Mouse (Mus musculus): Measurements from ENCODE around the gene Gphn. TPM values are rescaled to one million over a fixed set of nuclear protein-coding genes. Genes with fewer than 3 reads are reported as not detected.
"Not testable (repeated sequence)": the region's sequence is repeated elsewhere in the genome, so short reads cannot be mapped to it uniquely, and the experiment has no call there.

The Gphn gene
- total RNA-seq, 1 experiment from 2014 or later: 19.9 TPM

DNA sequence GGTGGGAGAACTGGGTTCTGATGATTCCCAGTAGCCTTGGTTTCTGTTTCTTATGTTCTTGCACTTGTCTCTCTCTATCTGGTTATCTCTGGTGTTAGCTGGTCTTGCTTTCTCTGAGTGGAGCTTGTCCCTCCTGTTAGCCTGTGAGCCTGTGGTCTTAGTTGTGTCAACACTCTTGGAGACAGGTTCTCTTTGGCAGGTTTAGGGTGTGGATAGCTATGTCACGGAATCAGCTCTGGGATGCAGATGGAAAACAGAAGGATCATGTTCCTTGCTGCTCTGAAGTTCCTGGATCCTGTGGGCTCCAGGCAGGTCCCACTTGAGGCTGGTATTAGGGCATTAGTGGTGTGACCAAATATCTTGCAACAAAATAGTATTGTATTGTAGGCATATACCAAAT lies 64.2 kb downstream of the Gphn start:
- no peak for ATAC-seq (replicated peaks in 1 of 2; ENCODE audit: insufficient read depth in 1 of 2, low FRiP score in 2 of 2, low TSS enrichment in 1 of 2, low read depth in 1 of 2, poor library complexity in 2 of 2, severe bottlenecking in 2 of 2)

DNA sequence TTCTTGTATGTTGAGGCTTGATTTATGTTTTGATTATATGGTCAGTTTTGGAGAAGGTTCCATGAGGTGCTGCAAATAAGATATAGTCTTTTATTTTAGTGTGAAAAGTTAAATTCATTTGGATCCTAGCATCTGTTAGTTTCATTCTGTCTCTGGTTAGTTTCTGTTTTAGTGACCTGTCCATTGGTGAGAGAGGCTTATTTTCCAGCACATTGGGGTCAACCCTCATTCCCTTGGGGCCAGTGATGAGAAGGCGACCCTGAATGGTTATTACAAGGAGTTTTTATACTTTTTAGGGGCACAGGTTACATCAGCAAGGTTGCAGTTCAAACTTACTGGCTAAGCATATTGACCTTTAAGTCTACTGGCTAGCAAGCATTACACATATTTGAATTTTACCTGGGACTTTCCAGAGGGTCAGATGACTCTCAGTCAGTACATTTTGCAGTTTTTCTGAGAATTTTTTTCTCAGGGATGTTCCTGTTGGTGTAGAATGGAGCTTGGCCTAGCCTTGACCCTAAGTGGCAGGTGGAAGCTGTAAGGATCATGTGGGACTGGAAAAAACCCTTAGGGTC lies 72.7 kb downstream of the Gphn start:
- no peak for ATAC-seq (replicated peaks in 1 of 2; ENCODE audit: insufficient read depth in 1 of 2, low FRiP score in 2 of 2, low TSS enrichment in 1 of 2, low read depth in 1 of 2, poor library complexity in 2 of 2, severe bottlenecking in 2 of 2)

DNA sequence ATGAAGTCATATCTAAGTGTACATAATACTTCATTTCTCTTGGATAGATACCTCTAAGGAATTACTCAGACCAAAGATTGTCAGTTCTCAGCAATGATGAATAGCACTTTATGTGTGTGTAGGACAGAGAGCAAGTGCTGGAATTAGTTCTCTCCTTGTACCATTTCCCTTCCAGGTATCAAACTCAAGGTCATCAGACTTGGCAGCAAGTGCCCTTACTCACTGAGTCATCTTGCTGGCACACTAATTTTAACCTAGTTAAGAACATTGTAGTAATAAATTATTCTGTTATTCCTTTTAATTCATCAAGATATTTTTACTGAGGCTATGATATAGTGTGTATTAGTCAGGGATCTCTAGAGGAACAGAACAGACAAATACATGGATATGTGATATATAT lies 88.9 kb downstream of the Gphn start:
- no peak for ATAC-seq (replicated peaks in 1 of 2; ENCODE audit: insufficient read depth in 1 of 2, low FRiP score in 2 of 2, low TSS enrichment in 1 of 2, low read depth in 1 of 2, poor library complexity in 2 of 2, severe bottlenecking in 2 of 2)

DNA sequence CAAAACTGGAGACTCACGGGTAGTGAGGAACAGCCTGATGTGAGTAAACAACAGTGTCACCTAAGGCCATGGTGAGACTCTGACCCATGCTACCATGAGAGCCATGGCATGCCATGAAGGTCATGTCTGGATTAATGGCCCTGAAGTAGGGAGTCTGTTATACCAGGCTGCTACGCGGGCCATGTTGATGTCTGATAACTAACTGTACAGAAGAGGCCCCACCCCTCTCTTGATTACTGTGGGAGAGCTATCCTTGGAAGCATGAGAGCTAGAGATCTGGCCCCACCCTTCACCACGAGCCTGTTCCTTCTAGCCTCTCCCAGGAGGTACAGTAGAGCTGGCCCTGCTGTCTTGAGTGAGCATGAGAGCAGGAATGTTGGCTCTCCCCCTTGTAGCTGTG lies 101.8 kb downstream of the Gphn start:
- no peak for ATAC-seq (replicated peaks in 1 of 2; ENCODE audit: insufficient read depth in 1 of 2, low FRiP score in 2 of 2, low TSS enrichment in 1 of 2, low read depth in 1 of 2, poor library complexity in 2 of 2, severe bottlenecking in 2 of 2)

DNA sequence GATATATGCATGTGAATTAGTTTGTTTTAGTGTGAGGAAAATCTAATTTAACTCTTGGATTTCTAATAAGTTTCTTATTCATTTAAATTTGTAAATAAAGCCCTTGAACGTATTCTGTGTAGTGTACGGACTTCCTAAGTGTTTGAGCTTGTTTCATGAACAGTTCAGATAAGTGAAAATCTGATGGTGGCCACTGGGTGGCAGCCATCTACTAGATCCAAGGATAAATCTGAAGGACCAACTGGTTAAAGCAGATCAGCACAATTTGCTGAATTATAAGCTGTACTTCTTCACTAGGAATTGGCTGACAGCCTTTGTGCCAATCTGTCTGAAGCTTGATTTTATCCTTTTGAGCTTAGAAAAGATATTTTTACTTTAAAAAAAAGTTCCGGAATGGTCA lies 105.9 kb downstream of the Gphn start:
- peak; percentile 56 to 73; a peak in 3 of 4 replicates for ATAC-seq (replicated peaks in 1 of 2; ENCODE audit: insufficient read depth in 1 of 2, low FRiP score in 2 of 2, low TSS enrichment in 1 of 2, low read depth in 1 of 2, poor library complexity in 2 of 2, severe bottlenecking in 2 of 2)

DNA sequence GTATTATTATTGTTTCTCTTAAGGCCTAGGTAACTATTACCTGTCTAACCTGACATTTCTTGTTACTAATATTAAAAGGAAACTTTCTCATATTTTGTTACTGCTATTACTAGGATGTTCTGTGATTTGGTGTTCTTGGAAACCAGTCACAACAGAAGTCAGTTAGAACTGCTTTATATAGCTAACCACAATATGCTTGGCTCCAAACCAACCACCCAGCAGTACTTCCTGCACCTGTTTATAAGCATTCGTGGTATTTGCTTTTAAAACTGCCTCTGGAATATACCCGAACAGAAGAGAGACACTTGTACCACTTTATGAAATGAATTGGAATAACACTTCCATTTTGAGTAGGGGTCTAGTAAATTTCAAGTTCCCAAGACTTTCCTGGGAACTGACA lies 130.3 kb downstream of the Gphn start:
- peak; percentile 90 to 92 for ATAC-seq (replicated peaks in 1 of 2; ENCODE audit: insufficient read depth in 1 of 2, low FRiP score in 2 of 2, low TSS enrichment in 1 of 2, low read depth in 1 of 2, poor library complexity in 2 of 2, severe bottlenecking in 2 of 2)

DNA sequence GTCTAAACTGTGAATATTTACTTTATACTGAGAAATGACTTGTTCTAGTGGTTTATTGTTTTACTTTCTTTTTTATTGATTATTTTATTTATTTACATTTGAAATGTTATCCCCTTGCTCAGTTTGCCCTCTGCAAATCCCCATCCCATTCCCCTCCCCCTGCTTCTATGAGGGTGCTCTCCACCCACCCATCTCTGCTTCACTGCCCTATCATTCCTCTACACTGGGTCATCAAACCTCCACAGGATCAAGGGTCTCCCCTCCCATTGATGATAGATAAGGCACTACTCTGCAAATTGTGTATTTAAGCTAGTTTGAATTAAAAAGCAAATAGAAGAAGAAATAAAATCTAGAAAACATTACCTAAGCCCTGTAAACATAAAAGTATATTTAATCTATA lies 163.1 kb downstream of the Gphn start:
- no peak for ATAC-seq (replicated peaks in 1 of 2; ENCODE audit: insufficient read depth in 1 of 2, low FRiP score in 2 of 2, low TSS enrichment in 1 of 2, low read depth in 1 of 2, poor library complexity in 2 of 2, severe bottlenecking in 2 of 2)

DNA sequence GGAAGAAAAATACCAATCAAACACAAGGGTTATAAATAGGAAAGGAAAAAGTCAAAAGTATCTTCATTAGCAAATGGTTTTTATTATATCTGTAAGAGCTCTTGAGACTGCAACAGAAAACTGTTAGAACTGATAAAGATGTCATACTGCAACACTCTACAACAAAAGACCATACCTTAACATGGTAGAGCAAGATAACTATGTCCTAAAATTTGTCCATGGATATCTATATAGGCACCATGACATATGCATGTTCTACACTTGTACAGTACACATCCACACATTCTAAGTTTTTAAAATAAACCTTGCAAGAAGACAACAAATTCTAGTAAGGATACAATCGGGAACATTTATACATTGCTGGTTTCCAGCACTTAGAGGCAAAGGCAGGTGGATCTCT lies 169.1 kb downstream of the Gphn start:
- no peak for ATAC-seq (replicated peaks in 1 of 2; ENCODE audit: insufficient read depth in 1 of 2, low FRiP score in 2 of 2, low TSS enrichment in 1 of 2, low read depth in 1 of 2, poor library complexity in 2 of 2, severe bottlenecking in 2 of 2)

DNA sequence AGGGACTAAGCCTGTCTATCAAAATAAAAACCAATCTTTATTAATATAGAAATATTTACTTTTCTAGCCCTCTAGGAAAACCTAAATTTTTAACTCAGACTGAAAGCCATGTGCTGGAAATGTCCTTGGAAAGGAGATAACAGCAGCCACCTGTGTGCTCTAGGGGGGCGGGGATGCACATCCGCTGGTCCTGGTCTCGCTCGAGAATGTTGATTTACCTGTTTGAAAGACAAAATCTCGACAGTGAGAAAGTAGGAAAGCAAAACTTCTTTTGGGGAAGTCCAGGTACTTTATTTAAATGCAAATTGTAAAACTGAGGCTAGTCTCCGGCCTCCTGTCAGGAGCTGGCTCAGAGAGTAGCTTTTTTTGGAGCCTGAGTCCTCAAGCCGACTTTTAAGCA lies 181.3 kb downstream of the Gphn start:
- not testable (repeated sequence) for ATAC-seq (replicated peaks in 1 of 2; ENCODE audit: insufficient read depth in 1 of 2, low FRiP score in 2 of 2, low TSS enrichment in 1 of 2, low read depth in 1 of 2, poor library complexity in 2 of 2, severe bottlenecking in 2 of 2)

DNA sequence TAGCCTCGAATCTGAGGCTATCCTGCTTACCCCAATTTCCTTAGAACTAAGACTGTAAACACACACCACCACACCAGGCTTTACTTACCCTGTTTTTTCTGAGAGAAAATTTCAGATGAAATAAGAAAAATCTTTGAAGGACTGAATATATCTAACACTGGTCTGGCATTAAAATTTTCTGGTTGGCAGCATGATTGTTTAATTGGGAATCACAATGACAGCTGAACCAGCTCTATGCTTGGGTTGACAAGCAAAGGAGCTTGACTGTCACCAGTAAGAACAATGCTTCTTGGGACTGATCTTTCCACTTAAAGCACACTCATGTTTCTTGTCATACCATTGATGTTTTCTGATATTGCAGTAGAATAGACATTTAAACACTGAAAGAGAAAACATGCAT lies 296.0 kb downstream of the Gphn start:
- no peak for ATAC-seq (replicated peaks in 1 of 2; ENCODE audit: insufficient read depth in 1 of 2, low FRiP score in 2 of 2, low TSS enrichment in 1 of 2, low read depth in 1 of 2, poor library complexity in 2 of 2, severe bottlenecking in 2 of 2)

DNA sequence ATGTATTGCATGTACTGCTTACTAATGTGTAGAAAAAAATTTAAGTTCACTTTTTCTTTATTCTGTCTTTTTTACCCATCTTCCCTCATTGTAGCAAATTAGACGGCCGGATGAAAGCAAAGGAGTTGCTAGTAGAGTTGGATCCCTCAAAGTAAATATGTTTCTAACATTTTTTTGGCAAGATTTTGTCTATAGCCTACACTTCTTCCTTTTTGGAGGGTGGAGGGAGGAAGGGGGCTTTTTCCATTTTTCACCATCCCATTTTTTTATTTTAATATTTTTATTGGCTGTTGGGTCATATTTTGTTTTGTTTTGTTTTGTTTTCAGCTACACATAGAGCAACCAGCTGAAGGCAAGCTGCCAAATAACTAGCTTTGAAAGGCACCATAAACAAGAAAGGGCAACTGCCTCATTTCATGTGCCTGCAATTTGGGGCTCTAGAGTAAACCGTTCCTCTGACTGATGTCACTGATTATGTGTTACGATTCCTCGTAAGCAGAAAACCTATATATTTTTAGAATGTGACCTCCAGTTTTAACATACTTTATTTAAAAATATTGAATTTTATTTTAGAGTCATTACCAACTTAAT lies 296.7 kb downstream of the Gphn start:
- ATAC-seq (replicated peaks in 1 of 2; ENCODE audit: insufficient read depth in 1 of 2, low FRiP score in 2 of 2, low TSS enrichment in 1 of 2, low read depth in 1 of 2, poor library complexity in 2 of 2, severe bottlenecking in 2 of 2): no peak

DNA sequence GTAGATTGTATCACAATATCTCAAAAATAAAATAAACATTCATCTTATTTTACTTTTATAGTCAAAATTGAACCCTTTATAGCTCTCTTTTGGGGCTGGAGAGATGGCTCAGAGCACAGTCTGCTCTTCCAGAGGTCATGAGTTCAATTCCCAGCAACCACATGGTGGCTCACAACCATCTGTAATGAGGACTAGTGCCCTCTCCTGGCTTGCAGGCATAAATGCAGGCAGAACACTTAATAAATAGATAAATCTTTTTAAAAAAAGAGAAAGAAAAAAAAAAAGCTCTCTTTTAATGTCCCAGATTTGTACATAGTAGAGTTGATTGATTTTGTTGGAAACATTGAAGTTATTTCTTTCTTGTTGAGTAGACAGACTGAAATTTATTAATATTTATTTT lies 311.4 kb downstream of the Gphn start:
- ATAC-seq (replicated peaks in 1 of 2; ENCODE audit: insufficient read depth in 1 of 2, low FRiP score in 2 of 2, low TSS enrichment in 1 of 2, low read depth in 1 of 2, poor library complexity in 2 of 2, severe bottlenecking in 2 of 2): not testable (repeated sequence)

DNA sequence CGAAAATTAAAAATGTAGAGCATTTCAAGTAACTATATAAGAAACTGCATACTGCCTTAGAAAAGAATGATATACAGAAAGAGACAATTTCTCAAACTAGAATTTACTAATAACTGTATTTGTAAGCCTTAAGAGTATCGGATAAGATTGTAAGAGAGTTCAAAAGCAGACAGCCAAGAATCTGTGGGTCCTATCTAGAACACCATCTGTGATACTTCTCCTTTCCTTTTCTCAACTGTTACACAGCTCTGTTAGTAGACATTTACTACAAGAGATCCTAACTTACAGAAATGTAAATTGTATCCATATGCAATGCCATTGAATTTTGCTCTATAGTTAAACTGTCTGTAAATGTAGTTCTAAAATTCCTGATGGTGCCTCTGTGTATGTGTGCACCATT lies 324.7 kb downstream of the Gphn start:
- no peak for ATAC-seq (replicated peaks in 1 of 2; ENCODE audit: insufficient read depth in 1 of 2, low FRiP score in 2 of 2, low TSS enrichment in 1 of 2, low read depth in 1 of 2, poor library complexity in 2 of 2, severe bottlenecking in 2 of 2)

DNA sequence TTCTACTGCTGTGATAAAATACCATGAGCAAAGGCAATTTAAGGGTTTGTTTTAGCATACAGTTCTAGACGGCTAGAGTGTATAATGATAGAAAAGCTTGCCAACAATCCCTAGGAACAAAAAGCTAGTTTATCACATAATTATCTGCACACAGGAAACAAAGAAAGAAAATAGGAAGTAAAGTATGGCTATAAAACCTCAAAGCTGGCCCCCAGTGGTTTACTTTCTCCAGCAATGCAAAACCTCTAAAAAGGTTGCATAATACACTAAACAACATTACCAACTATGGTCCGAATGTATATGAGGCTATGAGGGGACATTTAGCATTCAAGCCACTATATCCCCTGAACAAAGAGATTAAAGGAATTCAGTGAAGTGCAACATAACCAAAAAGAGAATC lies 405.6 kb downstream of the Gphn start:
- ATAC-seq (replicated peaks in 1 of 2; ENCODE audit: insufficient read depth in 1 of 2, low FRiP score in 2 of 2, low TSS enrichment in 1 of 2, low read depth in 1 of 2, poor library complexity in 2 of 2, severe bottlenecking in 2 of 2): no peak

DNA sequence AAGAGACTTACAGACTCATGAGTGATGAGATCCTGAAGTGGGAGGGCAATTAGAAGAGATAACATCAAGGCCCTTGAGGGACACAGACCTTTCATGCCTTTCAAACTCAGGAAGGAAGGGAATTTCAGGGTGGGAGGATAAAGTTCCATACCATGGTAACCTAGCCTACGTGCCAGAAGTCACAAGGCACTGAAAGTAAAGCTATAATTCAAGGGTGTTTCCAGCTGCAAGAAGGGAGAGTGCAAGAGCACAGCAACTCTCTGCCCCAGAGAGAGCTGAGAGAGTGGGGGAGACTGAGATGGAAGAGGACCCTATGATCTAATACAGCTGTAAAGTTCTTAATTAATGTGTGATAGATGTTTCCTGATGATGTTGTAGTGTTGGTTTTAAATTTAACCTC lies 413.3 kb downstream of the Gphn start:
- ATAC-seq (replicated peaks in 1 of 2; ENCODE audit: insufficient read depth in 1 of 2, low FRiP score in 2 of 2, low TSS enrichment in 1 of 2, low read depth in 1 of 2, poor library complexity in 2 of 2, severe bottlenecking in 2 of 2): no peak

DNA sequence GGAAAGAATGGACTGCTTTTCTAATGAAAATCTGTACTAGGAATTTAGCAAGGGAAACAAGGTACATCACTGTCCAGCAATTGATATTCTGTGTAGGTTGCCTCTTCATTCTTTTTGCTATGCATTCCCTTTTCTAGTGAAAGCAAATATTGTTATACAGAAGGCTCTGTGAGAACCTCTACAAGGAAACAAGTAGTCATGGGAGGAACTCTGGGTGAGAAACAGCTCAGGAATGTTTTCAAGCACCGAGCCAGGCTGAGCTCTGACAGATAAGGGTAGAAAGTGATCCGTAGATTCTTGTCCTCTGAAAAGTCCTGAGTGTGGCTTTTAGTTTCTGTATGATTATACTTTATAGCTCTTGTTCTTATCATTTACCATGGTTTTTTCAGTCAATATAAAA lies 413.9 kb downstream of the Gphn start:
- no peak for ATAC-seq (replicated peaks in 1 of 2; ENCODE audit: insufficient read depth in 1 of 2, low FRiP score in 2 of 2, low TSS enrichment in 1 of 2, low read depth in 1 of 2, poor library complexity in 2 of 2, severe bottlenecking in 2 of 2)

DNA sequence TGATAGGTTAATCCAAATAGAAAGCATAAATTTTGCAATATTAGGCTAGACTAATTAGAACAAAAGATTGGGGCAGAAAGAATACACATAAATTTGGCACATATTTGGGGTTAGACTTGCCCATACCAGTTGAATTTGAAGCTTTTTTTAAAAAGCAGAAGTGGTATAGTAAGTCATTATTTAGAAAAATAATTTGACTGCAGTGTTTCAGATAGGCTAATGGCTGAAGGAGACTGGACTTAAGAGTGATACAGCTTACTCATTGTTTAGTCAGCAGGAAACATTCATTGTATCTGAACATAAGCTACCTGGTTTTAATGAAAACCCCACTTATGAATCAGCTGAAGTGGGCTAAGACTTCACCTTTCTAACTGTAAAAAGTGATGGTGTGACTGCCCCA lies 415.0 kb downstream of the Gphn start:
- ATAC-seq (replicated peaks in 1 of 2; ENCODE audit: insufficient read depth in 1 of 2, low FRiP score in 2 of 2, low TSS enrichment in 1 of 2, low read depth in 1 of 2, poor library complexity in 2 of 2, severe bottlenecking in 2 of 2): peak in 1 of 2 experiments; percentile 22; a peak in 2 of 4 replicates

DNA sequence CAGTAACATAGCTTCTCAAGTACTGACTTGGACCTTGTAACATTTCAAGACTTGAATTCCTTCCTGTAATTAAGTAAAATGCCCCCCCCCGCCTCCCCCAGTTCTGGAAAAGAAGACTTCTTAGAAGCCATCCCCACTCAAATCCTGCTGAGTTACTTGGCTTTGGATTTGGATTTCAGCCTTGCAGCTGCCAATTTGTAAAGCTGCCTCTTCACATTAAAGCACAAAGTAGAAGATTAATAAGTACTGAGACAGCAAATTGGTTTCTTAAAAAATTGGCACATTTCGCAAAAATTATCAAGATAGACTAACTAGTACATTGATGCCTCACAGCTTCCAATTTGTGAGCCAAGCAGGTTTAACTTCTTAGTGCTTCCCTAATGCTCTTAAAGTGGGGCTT lies 417.5 kb downstream of the Gphn start:
- ATAC-seq (replicated peaks in 1 of 2; ENCODE audit: insufficient read depth in 1 of 2, low FRiP score in 2 of 2, low TSS enrichment in 1 of 2, low read depth in 1 of 2, poor library complexity in 2 of 2, severe bottlenecking in 2 of 2): no peak

DNA sequence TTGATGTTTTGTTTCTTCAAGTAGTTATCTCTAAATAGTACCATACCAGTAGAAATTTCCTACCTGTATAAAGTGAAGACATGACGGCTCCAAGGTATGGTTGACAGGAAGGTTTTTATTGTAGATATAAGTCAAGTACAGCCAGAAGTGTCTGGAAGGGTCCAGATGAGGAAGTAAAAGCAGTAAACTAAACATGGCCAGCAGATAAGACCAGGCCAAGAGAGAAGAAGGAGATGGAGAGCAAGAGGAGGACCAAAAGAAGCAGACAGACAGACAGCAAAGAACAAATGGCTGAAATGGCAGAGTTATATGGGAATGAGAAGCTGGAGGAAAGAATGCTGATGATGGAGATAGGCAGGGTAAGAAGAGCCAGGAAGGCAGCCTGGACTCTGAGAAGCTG lies 419.1 kb downstream of the Gphn start:
- no peak for ATAC-seq (replicated peaks in 1 of 2; ENCODE audit: insufficient read depth in 1 of 2, low FRiP score in 2 of 2, low TSS enrichment in 1 of 2, low read depth in 1 of 2, poor library complexity in 2 of 2, severe bottlenecking in 2 of 2)

Measured in hematopoietic stem cell, adult 5-6 weeks (primary cell).